Mouse (Mus musculus) limb, embryonic 11.5 days (tissue): ENCODE results near the gene Crnkl1. TPM values are rescaled to one million over a fixed set of nuclear protein-coding genes. Genes with fewer than 3 reads are reported as not detected.

Experiments used
- ATAC-seq: fragments of 200-750 bp; cut with Nextera tagmentation; 2 replicates; pipeline ENCODE4 v1.8.0; 2017; ENCODE audit warnings: low read depth; ENCODE audit not compliant: insufficient number of reproducible peaks, low FRiP score, low TSS enrichment
- DNase-seq: peaks from one replicate; pipeline ENCODE4 v3.0.0-alpha.2; 2015; ENCODE audit warnings: low spot score
- H3K27ac ChIP-seq: fragments of 300-500 bp; sonication (generic); replicated peaks from 2 replicates; pipeline ENCODE4 v1.5.1; 2014; ENCODE audit warnings: low read depth, mild to moderate bottlenecking, low read length
- H3K27me3 ChIP-seq: fragments of 300-500 bp; sonication (generic); 2 replicates; pipeline ENCODE4 v1.6.1; 2014; ENCODE audit warnings: mild to moderate bottlenecking, low read length, mixed read lengths; ENCODE audit not compliant: control insufficient read depth, insufficient read depth
- H3K36me3 ChIP-seq: fragments of 300-500 bp; sonication (generic); 2 replicates; pipeline ENCODE4 v1.6.1; 2014; ENCODE audit warnings: mild to moderate bottlenecking, low read length, moderate library complexity, mixed read lengths; ENCODE audit not compliant: control insufficient read depth, insufficient read depth
- H3K4me1 ChIP-seq: fragments of 300-500 bp; sonication (generic); 2 replicates; pipeline ENCODE4 v1.6.1; 2014; ENCODE audit warnings: low read length, mixed read lengths; ENCODE audit not compliant: control insufficient read depth, insufficient read depth
- H3K4me2 ChIP-seq: fragments of 300-500 bp; sonication (generic); 2 replicates; pipeline ENCODE4 v1.6.1; 2014; ENCODE audit warnings: low read depth, mild to moderate bottlenecking, moderate library complexity; ENCODE audit not compliant: severe bottlenecking
- H3K4me3 ChIP-seq: fragments of 300-500 bp; sonication (generic); 2 replicates; pipeline ENCODE4 v1.5.1; 2014; ENCODE audit warnings: low read depth, low read length
- H3K9ac ChIP-seq: fragments of 300-500 bp; sonication (generic); 2 replicates; pipeline ENCODE4 v1.6.1; 2014; ENCODE audit warnings: mild to moderate bottlenecking, low read length
- H3K9me3 ChIP-seq: fragments of 300-500 bp; sonication (generic); 2 replicates; pipeline ENCODE4 v1.6.1; 2016; ENCODE audit warnings: low read length; ENCODE audit not compliant: control insufficient read depth
- WGBS: fragments of 180-500 bp; shearing (Covaris S2); extraction: QIAGEN DNeasy Blood & Tissue Kit; methylation state at CpG from one replicate; pipeline ENCODE4 v1.1.7; 2014; 5-methylcytosine and 5-hydroxymethylcytosine counted together
- polyA plus RNA-seq: library from polyadenylated mRNA; unstranded; fragments of >200 nt; fragmentation: Nextera tagmentation; extraction: Ambion mirVana; gene quantifications from 2 replicates; pipeline ENCODE4 v1.2.1, GENCODE M21; 2014

The Crnkl1 gene
- polyA plus RNA-seq, 1 experiment from 2014 or later = 45.8 TPM

DNA sequence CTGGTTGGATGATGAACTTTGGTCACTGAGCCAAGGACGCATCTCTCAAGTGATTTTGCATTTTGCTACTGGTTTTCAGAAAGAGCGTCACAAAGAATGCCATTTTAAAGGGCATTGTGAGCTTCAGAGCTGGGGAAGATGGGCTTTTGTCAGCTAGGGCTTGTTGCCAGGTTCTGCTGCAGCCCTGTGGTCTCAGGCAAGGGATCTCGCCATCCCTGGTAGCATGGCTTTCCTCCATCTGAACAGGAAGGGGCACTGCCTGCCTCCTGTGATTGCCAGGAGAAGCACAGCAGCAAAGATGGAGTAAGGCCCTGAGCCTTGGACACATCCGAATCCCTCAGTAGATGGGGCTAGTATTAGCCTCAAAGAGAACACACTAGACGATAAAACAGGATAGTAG, 27.0 kb upstream of the Crnkl1 start:
- no peaks in the 10 kb centered on the region for H3K27me3 ChIP-seq
- no peak overlapping the region for H3K4me2 ChIP-seq
- no peak overlapping the region for H3K4me3 ChIP-seq
- no peak for DNase-seq
- H3K4me1 ChIP-seq = no peaks in the 10 kb centered on the region
- H3K9me3 ChIP-seq = no peaks in the 10 kb centered on the region
- H3K36me3 ChIP-seq = no peaks in the 10 kb centered on the region
- 92% methylated on average over 5 of the region's 5 CpGs for WGBS
- no peak overlapping the region for H3K9ac ChIP-seq
- no peak for ATAC-seq
- no peak overlapping the region for H3K27ac ChIP-seq

DNA sequence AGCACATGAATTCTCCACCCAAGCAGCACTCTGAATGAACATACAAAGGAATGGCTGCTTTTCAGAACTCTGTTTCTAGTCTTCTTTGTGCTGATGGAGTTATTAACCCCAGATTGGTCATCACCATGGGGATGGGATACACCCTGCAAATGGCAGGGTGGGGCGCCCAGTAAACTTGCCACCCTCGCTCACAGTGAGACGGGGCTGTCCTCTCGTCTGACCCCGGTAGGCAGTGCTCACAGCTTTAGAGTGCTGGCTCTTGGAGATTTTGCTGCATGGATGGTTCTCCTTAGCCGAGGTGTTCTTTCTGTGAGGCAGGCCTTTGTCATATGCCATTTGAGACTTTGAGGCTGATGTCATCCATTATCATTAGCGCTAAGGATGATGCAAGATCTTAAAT, 23.7 kb upstream of the Crnkl1 start:
- no peak overlapping the region for H3K27ac ChIP-seq
- ATAC-seq (no peak), DNase-seq (no peak)

DNA sequence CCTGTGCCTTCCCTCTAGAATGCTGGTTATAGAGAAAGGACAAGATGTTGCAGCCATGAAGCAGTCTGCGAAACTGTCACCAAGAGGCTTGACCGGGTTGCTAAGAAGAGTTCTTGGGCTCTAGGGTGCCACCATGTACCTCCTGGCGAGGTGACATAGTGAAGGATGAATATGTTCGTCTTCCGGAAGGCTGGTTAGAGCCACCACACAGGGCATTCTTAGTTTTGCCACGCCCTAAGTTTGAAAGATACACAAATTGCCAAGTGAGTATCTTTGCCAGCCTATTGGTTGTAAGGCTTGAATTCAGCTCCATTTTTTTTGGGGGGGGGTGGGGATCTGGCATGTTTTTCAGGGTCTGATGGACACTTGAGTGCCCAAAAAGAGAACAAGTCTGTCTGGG, 23.3 kb upstream of the Crnkl1 start:
- WGBS = 86% methylated on average over 6 of the region's 6 CpGs
- DNase-seq = no peak
- Histone ChIP-seq H3K4me2 (no peak overlapping the region), H3K27me3 (no peaks in the 10 kb centered on the region), H3K9ac (no peak overlapping the region), H3K9me3 (no peaks in the 10 kb centered on the region), H3K27ac (no peak overlapping the region), H3K36me3 (no peaks in the 10 kb centered on the region), H3K4me1 (no peaks in the 10 kb centered on the region), H3K4me3 (no peak overlapping the region)
- ATAC-seq = no peak

More for the DNA sequence above, 23.7 kb upstream of the Crnkl1 start:
- Histone ChIP-seq H3K4me3 (no peak overlapping the region), H3K27me3 (no peaks in the 10 kb centered on the region), H3K4me1 (no peaks in the 10 kb centered on the region), H3K36me3 (no peaks in the 10 kb centered on the region), H3K9ac (no peak overlapping the region), H3K4me2 (no peak overlapping the region), H3K9me3 (no peaks in the 10 kb centered on the region)
- 86% methylated on average over 7 of the region's 7 CpGs for WGBS

DNA sequence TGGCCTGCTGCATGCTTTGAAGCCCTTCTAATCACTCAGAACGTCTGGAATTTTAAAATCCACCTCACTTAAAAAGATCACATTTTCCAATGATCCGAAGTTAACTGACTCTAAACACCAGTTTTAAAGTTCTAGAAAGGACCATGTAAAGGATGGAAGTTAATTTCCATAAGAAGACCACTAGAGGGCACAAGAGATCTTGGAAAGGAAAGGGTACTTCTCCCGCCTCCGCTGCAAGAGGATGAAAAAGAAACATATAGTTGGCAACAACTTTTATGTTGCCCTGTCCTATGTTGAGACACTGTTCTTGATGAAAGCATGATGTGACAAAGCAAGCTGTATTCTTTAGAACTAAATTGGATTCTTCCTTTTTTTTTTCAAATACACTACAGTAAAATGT, 22.6 kb upstream of the Crnkl1 start:
- Histone ChIP-seq H3K4me3 (no peak overlapping the region), H3K36me3 (no peaks in the 10 kb centered on the region), H3K4me1 (no peaks in the 10 kb centered on the region), H3K9ac (no peak overlapping the region), H3K27ac (no peak overlapping the region), H3K9me3 (no peaks in the 10 kb centered on the region), H3K4me2 (no peak overlapping the region), H3K27me3 (no peaks in the 10 kb centered on the region)
- peak; percentile 61; the same call in 1 of the 2 replicates for ATAC-seq
- 13% methylated on average over 4 of the region's 4 CpGs for WGBS
- DNase-seq = no peak

DNA sequence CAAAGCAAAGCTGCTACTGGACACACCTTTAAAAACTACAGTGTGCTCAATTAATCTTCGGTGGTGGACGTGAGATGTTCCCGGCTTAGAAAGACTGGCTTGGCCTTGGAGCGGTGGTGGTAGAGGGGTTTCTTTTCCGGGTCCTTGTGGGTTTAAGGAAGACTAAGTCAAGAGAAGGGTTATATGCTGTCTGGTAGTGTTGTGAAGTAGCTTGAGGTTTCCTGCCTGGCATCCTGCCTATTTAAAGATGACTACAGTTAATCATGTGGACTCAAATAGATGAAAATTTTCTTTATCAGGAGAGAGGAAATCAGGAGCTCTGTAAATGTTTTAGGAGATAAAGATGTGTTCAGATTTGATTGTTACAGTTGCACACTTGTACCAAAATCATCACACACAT, 21.5 kb upstream of the Crnkl1 start:
- no peaks in the 10 kb centered on the region for H3K4me1 ChIP-seq
- H3K4me3 ChIP-seq = no peak overlapping the region
- WGBS = 79% methylated on average over 5 of the region's 5 CpGs
- DNase-seq (no peak), ATAC-seq (no peak)
- H3K4me2 ChIP-seq = no peak overlapping the region
- H3K27me3 ChIP-seq = no peaks in the 10 kb centered on the region
- H3K9ac ChIP-seq = no peak overlapping the region
- H3K27ac ChIP-seq = no peak overlapping the region
- H3K9me3 ChIP-seq = no peaks in the 10 kb centered on the region
- no peaks in the 10 kb centered on the region for H3K36me3 ChIP-seq

DNA sequence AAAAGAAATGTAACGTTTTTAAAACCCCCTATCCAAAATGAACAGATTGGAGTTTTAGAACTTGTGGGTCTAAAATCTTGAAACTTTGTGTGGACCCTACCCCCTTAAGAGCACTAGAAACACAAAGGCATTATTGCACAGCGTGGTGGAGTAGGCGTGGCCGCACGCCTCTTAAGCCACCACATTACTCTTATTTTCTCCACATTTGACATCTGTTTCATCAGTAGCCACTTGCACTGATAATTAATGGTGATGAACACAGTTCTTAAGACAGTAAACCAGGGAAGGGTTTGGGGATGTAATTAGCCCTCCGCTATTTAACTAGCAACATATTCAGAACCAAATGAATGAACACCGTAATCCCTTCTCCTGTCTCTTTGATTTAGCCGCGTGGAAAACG, 21.0 kb upstream of the Crnkl1 start:
- H3K9ac ChIP-seq = no peak overlapping the region
- no peaks in the 10 kb centered on the region for H3K27me3 ChIP-seq
- H3K9me3 ChIP-seq = no peaks in the 10 kb centered on the region
- H3K4me3 ChIP-seq = no peak overlapping the region
- H3K4me2 ChIP-seq = no peak overlapping the region
- DNase-seq = no peak
- WGBS = 73% methylated on average over 10 of the region's 10 CpGs
- no peaks in the 10 kb centered on the region for H3K36me3 ChIP-seq
- no peaks in the 10 kb centered on the region for H3K4me1 ChIP-seq
- ATAC-seq = no peak
- H3K27ac ChIP-seq = no peak overlapping the region

DNA sequence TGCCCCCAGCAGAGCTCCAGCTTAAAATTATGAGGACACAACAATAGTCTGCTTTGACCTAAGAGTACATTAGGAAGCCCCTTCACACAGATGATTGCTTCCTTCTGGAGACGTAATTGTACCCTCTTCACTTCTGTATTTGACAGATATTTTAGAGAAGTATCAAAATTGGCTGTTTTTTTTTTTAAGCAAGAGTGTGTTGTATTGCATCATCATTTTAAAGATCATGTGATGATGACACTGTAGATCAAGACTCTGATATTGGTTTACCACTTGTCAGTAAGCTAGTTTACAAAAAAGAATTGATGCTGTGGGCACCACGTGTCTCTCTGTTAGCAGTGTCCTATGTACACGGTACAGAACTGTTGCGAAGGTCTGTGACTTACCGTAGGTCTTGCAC, 17.9 kb upstream of the Crnkl1 start:
- DNase-seq (no peak), ATAC-seq (no peak)
- H3K4me3 ChIP-seq = no peak overlapping the region
- H3K27me3 ChIP-seq = no peaks in the 10 kb centered on the region
- WGBS = 68% methylated on average over 5 of the region's 5 CpGs
- H3K27ac ChIP-seq = no peak overlapping the region
- H3K4me2 ChIP-seq = no peak overlapping the region
- H3K36me3 ChIP-seq = no peaks in the 10 kb centered on the region
- H3K4me1 ChIP-seq = no peaks in the 10 kb centered on the region
- H3K9me3 ChIP-seq = no peaks in the 10 kb centered on the region
- H3K9ac ChIP-seq = no peak overlapping the region

DNA sequence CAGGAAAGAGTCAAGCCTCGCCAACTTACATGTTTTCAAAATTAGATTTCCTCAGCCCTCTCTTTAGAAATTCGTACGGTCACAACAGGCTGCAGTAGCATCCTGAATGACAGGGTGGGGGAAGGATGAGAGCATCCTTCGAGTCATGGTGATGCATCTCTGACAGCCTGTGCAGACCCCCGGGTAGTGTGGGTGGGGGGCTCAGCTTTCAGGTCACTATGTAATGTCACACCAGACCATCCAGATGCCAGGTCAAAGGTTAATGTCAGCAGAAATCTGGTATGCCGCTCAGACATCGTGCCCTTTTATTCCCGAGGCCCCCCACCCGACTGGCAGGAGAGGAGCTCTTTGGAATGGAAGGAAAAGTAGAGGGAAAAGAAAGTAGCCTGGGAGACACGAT, 15.4 kb upstream of the Crnkl1 start:
- H3K9ac ChIP-seq = no peak overlapping the region
- H3K4me3 ChIP-seq = no peak overlapping the region
- H3K36me3 ChIP-seq = no peaks in the 10 kb centered on the region
- no peaks in the 10 kb centered on the region for H3K27me3 ChIP-seq
- ATAC-seq (no peak), DNase-seq (peak; percentile 23)
- no peaks in the 10 kb centered on the region for H3K4me1 ChIP-seq
- H3K27ac ChIP-seq = no peak overlapping the region
- 13% methylated on average over 10 of the region's 10 CpGs for WGBS
- no peak overlapping the region for H3K4me2 ChIP-seq
- H3K9me3 ChIP-seq = no peaks in the 10 kb centered on the region

DNA sequence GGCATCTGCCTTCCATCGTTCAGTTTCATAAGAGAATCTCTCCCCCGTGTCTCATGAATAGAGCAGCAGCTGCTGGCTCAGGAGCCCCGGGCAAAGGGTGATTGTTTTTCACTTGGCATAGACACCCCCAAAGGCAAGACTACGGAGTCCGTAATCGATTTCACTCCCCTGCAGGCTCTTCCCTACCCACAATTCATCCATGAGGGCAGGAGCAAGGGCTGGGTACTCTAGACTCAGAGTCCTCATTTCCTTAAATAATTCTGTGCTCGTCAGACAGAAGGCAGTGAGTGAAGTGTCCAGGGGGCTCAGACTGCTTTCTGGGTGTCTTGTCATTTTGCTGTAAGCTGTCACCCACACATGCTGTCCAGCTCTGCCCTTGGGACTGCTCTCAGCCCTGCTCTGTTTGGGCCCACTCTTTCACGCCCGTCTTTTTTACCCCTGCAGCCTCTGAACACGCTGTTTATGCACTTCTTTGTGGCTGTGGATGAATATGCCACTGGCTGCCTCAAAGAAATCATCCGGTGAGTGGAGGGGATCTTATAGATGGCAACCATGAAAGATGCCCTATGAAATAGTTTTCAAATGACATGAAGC, 14.8 kb upstream of the Crnkl1 start:
- WGBS = 62% methylated on average over 11 of the region's 11 CpGs
- Histone ChIP-seq H3K4me3 (no peak overlapping the region), H3K9ac (no peak overlapping the region), H3K9me3 (no peaks in the 10 kb centered on the region), H3K36me3 (no peaks in the 10 kb centered on the region), H3K4me2 (no peak overlapping the region), H3K27me3 (no peaks in the 10 kb centered on the region), H3K27ac (no peak overlapping the region), H3K4me1 (no peaks in the 10 kb centered on the region)
- no peak for ATAC-seq
- DNase-seq = no peak
